Mouse (Mus musculus): ENCODE measurements at regions not wholly inside any gene's neighbourhood (a gene's known extent, or its start where the extent isn't known, plus 50 kb on each side); places are given as distances from the start of the nearest gene placed in this dataset.

DNA sequence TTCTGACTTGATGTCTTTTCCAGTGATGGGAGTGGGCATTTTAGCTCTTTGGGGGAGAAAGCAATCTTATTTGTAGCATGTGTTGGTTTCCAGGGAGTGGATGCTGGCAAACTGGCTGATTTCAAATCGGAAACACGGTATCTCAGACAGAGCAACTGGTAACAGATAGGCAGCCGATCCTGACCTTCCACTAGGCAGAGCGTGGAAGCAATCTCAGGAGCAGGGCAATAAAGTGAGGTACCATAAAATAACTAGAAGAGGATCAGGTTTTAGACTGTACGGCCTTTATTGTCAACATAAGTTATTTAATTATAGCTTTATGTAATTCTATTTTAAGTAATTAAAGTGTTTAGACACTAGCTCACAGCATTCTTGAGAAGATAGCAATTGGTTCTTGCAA lies 390.0 kb downstream of the Plk2 start:
- DNase-seq, result no peak

DNA sequence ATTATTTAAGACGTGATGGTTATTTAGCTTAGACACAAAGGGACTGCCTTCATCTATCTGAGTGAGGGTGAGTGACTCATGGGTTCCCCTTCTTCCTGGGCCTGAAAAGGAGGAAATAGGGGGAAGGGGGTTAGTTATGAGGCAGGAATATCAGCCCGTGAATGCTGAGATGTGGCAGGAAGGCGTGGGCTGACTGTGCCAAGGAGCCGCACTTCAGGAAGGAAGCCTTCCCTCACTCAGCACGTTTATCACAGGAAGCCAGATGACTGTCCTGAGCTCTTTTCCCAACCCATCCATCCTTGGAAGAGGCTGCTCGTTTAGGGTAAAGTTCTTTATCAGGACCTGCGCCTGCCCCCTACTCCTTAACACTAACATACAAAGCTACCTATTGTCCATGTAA lies 403.5 kb downstream of the Plk2 start:
- no peak for DNase-seq

DNA sequence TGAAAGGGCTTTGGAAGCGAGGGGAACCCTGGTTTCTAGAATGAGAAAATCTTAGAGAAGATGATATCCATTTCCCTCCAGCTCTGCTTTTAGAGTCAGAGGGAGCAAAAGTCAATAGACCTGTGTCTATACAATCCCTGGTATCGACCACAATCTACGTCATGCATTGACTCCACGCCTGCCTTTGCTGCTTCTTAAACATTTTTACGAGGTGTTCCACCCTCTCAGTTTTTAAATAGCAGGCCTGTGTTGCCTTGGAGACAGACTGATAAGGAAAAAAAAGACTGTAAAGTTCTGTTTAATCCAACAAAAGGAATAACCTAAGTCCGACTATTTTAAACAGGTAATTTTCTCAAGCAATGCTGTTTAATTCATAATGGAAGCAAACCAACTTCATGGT lies 408.0 kb downstream of the Plk2 start:
- DNase-seq, result no peak

DNA sequence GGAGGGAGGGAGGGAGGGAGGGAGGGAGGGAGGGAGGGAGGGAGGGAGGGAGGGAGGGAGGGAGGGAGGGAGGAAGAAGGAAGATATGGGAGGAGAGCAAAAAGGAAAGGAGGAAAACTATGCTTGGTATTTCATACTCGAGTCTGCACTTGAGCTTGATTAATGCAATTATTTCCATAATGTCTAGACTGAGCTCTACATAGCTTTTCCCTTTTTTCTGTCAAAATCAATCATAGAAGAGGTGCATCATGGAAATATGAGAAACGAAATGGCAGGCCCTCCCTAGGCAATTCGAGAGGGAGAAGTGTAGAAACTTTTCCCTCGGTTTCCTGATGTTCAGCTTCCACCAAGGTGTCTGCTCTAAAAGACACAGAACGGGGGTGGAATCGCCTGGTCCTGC lies 417.6 kb downstream of the Plk2 start:
- DNase-seq, result no peak

DNA sequence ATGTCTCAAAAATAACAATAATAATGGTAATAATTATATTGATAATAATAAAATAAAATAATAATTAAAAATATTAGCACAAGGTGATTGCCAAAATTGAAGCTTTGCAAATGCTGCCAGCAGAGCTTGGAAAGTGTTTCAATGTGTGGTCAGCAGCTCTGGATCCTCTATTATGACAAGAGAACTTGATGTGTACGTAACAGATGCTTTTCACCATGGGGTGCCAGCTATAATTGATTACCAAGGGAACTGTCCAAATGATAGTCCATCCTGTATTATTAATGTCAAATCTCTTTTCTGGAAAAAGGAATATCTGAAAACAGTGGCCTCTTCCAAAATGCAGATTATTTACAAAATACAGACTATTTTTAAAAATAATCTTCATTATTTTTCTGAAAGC lies 419.2 kb downstream of the Plk2 start:
- DNase-seq, result no peak

DNA sequence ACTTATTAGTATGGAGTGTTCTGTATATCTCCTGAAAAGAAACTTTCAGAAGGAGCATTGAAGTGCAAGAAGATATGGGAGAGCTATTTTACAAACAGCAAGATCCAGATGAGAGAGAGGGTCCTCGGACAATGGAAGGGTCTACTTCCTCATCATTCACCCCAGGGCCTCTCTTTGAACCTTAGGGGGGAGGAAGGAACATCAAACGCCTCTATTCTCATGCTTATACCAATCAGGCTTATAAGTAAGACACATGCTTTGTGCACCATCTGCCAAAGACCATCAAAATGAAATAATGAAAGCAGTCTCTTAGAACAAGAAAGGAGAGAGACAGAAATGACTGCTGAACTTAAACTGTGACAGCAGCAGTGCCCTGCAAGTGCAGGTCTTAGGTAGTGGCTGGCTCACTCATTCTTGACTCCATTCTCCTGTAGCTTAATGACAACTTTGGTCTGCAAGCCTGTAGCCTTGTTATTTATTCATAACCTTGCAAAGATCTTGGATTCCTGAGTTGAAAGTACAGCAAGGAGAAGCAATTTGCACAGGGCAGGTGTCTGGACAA lies 424.5 kb downstream of the Plk2 start:
- no peak for DNase-seq

DNA sequence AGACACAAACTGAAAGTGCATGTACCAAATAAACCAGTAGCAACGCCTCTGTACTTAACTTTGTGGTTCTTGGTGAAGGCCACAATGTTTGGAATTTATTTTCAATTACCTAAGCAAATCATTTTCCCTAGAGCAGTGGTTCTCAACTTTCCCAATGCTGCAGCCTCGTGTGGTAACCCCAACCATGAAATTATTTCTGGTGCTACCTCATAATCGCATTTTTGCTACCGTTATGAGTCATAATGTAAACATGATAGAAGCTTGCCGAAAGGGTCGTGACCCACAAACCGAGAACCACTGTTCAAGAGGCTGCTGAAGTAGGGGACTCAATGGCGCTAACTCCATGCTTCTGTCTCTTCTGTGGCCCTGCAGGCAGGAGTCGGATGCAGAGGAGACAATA lies 429.9 kb upstream of the Actbl2 start:
- DNase-seq, result no peak

DNA sequence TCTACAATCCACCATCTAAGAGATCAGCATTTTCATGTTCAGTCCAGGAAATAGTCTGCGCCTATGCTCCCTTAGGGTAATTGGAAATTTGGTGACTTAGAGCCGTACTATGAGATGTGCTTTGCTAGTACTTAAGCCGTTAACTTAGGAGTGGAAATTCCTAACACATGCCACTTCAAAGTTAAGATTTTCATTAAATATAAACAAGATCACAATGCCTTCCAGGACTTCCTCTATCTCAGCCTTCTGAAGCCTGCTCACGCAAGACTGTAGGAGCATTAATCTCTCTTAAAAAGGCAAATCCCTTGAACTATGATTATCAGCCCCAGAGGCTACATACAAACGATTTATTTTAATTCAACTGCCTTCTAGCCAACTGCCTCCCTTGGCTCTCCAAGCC lies 422.4 kb upstream of the Actbl2 start:
- no peak for DNase-seq

DNA sequence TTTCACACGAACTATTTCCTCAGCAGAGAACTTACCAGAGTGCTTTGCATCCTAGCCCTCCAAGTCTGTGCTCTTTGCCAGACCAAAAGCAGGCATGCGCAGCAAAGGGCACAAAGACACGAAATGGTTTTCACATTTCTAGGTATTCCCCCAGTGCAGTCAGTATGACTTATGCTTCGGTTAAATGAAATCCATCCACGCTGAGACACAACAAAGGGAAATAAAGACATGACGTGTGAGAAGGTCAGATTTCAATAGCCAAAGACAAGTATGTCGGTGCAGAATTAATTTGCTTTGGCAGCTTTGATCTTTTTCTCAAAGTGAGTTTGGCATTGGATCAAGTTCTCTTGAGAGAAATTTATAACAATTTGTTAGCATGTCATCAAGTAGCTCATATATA lies 417.9 kb upstream of the Actbl2 start:
- no peak for DNase-seq

DNA sequence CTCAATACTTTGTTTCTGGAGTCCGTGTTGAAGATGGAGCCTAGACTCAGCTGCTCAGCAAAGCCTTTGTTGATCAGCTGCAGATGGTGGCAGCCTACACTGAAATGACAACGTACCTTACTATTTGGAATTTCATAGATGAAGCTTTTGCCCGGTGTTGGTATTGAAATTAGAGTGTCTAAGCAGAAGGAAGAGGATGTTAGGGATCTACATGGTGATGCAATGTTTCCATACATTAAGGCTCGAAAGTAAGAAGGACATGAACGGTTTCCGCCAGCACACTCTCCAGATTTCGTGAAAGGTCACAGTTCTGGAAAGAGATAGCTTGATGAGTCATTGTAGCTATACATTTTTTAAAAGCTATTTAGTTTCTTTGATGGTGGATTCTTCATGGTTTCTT lies 412.9 kb upstream of the Actbl2 start:
- no peak for DNase-seq

DNA sequence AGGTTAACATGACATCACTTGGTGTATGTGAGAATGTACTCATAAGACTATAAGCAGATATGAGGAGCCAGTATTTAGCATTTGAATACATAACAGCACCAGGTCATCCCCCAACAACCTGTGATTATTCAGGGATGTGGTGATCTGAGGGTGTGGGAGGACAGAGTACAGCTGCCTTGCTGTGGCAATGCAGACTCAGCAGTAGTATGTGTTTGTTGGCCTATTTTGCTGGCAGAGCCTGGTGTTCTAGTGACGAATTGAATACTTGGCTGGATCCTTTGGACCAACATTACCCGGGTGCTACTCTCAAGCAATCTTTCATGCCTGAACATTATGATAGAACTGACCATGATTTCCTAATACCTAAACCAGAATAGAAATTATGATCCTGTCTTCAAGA lies 409.1 kb upstream of the Actbl2 start:
- no peak for DNase-seq

DNA sequence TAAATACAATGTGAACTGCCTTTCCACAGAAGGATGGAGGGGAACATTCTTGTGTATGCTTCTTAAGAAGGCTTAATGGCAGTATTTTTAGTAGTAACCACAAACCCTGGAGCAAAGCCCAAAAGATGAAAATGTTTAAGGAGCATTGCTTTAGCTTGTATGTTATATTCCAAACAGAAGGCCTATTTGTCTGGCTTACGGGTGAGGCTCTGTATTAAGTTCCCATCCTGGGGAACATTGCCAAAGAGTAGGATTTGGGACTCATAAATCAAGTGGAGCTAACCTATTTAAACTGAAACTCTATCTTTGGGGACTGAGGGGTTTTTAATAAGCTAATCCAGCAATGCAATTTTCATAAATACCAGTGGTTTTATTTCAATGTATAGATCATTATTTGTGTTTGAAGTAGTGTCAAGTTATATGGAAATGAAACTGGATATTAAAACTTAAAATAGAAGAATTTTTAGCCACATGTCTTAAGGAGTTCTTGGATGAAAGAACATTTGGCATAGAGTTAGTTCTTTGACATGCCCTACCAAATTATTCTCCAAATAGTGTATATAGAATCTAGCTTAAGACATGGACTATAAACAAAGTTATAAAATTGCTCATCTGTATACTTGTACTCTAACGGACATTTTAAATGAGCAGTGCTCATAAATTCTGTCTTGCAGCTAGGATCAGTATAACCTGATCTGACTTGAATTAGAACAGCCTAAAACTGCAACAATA lies 401.7 kb upstream of the Actbl2 start:
- DNase-seq, result no peak

DNA sequence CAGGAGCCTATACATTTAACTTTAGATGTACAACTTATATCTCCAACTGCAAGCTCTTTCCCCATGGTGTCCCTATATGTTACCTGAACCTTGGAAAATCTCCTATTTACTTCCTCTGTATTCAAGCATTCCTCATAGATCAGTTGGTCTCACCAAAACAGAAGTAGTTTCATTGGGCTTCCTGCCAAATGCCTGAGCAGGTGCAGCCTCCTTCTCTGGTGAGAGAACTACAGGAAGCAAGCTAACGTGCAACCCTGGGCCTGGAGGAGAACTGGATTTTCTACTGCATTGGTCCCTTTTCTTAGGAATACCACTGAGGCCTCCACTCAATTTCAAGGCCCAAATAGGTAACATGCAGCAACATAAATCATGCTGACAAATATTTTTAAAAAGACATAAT lies 400.6 kb upstream of the Actbl2 start:
- DNase-seq, result no peak

DNA sequence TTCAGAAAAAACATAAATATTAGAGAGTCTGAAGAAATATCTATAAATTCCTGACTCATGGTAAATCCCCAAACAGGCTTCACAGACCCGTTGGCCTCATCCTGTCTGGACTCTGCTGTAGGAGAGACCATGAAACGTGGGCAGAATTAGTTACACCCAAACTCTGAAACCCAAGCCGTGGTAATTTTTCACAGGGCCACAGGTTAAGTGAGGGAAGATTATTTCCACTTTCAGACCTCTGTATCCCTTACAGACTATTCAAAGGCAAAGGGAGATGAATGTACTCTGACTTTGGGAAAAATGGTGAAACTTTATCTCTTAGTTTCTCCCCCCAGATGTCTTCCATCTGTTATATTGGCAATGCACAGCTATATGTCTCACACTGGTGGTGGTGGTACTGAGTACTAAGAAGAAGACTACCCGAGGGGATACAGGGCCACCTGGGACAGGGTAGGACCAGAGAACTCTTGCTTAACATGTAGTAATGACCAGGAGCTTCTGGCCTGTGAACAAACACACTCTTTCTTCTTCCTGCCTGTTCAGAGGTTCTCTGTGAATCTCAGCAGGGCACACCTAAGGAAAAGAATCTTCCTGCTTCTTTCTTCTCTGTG lies 388.8 kb upstream of the Actbl2 start:
- no peak for DNase-seq

DNA sequence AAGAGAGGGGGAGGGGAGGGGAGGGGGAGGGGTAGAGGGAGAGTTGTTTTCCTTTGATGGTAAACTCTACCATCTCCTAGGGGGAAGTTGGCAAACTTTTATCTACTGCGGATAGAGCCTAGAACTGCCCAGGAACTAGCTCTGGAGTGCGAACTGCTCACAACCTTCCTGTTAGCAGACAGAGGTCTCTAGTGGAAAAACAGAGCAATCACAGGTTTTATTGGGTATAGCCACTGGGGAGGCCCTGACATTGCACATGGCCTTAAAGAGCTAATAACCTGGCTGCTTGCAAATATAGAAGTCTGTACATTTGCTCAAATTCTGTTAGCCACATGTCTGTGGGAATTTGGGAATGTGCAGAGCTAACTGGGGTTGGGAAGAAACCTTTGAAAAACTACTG lies 388.1 kb upstream of the Actbl2 start:
- DNase-seq, result peak; percentile 4

DNA sequence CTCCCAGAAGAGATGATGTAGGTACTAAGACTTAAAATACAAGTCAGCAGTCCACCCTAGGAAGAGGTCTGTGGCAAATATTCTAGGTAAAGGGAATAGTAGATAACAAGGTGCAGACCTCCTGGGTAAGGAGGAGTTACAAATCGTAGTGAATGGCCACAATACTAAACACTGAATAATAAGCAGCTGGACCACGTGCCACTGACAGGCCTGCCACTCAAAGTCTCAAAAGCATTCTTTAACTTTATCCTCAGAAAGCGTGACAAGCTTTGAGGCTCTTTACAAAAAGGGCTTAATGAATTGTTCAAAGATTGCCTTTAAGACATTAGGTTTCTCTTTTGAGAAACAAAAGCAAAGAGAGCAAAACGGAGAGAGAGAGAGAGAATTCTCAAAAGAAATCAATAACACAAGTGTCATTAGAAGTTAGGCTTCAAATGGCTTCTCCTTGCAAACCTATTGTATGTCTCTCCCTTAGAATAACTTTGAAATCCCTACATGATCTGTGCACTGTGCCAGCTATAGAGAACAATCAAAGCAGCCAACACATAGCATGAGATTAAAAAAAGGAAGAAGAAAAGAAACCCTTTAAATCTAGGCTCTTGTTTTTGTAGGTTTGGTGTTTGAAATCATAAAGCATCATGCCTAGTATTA lies 383.6 kb upstream of the Actbl2 start:
- no peak for DNase-seq

DNA sequence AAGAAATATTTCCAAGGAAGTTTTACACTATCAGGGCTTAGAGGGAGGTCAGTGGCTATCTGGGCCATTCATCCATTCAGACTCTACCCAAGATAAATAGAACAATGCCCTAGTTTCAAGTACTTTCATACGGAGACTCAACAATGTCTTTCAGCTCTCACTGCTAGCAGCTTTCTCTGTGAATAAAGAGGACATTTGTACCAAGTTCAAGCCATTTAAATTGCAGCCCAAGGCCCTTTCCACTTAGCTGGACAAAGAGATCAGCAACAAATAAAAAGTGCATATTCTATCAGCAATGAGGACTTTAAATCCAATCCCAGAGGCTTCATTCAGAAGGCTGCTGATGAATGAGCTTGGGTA lies 383.1 kb upstream of the Actbl2 start:
- DNase-seq, result no peak

DNA sequence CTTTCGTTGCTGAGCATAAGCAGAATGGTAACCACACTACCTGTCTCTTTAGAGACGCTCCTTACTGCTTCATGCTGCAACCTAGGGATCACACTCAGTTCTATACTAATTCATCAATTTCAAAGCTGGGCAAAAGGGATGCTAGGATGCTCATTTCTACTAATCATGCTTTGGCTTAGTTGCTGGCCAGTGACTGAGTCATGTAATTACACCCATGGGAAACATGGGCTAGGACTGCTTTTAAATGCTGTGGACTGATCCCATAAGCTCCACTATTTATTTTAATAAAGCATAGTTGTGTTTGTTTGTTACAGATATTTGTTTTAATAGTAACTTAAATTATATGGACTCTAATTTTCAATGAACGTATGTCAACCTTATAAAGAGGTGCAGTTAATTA lies 373.2 kb upstream of the Actbl2 start:
- no peak for DNase-seq

DNA sequence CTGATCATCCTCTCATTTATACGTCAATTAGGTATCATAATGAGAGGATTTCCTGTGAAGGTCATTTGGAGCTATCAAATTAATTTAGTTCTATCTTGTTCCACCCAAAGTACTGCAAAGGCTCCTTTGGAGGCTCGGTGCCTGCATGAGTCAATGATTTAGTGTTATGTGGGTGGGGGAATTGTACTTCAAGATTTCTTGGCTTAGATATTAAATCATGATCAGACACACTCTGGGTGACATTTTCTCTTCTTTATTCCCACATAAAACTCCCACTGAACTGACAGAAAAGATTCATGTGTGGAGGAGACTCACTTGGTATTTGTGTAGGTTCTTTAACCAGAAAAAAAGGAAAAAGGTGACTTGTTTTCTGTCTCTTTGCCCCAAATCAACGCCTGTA lies 372.6 kb upstream of the Actbl2 start:
- no peak for DNase-seq

DNA sequence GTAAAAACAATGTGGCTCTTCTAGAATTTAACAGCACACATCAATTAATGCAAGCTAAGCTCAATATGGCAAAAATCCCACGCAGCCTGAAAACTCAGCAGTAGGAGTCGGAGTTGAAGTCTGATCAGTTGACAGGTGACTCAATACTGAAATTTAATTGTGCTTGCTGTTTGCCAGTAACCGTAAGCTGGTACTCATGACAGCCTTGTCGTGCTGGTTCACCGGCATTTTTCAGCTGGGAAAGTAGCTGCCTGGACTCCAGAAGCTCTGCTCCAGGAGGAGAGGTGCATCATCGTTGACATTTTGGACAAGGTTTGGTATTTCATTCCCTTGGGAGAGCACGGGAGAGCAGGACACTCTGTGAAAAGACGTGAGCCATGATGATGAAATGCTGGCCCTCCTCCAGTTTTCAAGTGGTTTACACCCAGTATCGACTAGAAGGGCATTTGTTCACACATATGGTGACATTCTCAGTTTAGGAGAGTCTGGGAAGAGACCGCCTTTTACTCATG lies 372.1 kb upstream of the Actbl2 start:
- peak; percentile 30 for DNase-seq

DNA sequence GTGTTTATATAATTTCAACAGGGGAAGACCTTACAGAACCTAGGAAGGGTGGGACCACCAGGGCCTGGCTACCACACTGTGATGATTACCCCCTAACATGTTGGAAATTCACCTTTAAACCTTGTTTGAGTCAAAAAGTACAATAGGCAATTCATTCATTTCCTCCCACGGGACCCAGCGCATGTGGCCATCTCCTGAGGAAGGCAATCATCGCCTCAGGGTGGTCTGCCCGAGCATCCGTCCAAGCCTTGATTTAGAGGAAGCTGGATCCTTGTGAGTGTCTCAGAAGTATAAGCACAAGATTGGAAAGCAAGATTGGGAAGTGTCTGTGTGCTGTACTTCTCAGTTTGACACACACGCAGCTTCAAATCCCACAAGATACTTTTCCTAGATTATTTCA lies 360.9 kb upstream of the Actbl2 start:
- DNase-seq, result no peak

DNA sequence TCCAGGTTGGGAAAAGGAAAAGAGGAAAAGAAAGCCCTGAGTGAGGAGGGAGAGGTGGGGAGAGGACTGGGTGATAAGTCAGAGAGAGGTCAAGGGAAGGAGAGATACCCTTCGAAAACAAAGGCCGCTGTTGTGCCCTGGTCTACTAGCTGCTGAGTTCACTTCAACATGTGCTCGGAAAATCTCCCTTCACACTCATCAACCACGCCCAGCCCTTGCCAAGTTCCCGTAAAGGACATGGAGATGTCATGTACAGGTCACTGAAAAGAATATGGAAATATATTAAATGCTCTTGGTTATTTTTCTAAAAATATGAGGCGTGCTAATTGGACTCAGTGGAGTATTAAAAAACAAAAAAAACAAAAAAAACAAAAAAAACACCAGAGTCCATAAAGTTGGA lies 359.5 kb upstream of the Actbl2 start:
- DNase-seq, result no peak

DNA sequence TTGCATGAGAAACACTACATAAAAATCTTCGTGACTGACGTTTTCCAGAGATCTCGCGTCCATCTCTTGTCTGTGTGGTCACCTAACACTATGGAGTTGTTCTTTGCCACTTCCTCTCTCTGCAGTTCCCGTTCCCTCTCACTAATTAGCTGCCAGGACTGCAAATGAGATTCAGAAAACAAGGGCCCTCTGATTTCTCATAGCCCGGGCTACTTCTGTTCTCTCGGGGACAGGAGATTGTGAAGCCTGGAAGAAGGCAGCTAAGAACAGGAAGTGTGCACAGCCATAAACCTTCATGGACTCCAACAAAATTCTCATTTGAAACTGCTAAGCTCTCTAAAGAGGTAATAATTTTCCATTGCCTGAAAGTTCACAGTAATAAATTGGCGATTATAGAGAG lies 358.9 kb upstream of the Actbl2 start:
- no peak for DNase-seq

All from adrenal gland, adult 2 months (tissue).